Mouse (Mus musculus) cortical plate, adult 2 months (tissue): ENCODE data around the gene Plcb2. TPM values are rescaled to one million over a fixed set of nuclear protein-coding genes. Genes with fewer than 3 reads are reported as not detected.

ENCODE experiments used
- H3K27ac ChIP-seq: fragments of 200-500 bp; 2 replicates; pipeline ENCODE4 v1.5.1; 2012; ENCODE audit warnings: low read length, control low read depth, inconsistent platforms; ENCODE audit not compliant: insufficient read depth
- H3K4me1 ChIP-seq: fragments of 200-500 bp; 2 replicates; pipeline ENCODE4 v1.6.1; 2011; ENCODE audit warnings: low read length; ENCODE audit not compliant: control insufficient read depth, insufficient read depth
- H3K4me3 ChIP-seq: fragments of 200-500 bp; 2 replicates; pipeline ENCODE4 v1.5.1; 2011; ENCODE audit warnings: mild to moderate bottlenecking, low read length, control low read depth; ENCODE audit not compliant: insufficient read depth
- CTCF ChIP-seq: fragments of 200-500 bp; IDR thresholded peaks from 2 replicates; pipeline ENCODE4 v1.5.1; 2011; ENCODE audit warnings: mild to moderate bottlenecking, control low read depth, low read length; ENCODE audit not compliant: insufficient read depth; ENCODE audit errors: extremely low read depth
- POLR2A ChIP-seq: fragments of 200-500 bp; IDR thresholded peaks from 2 replicates; pipeline ENCODE4 v1.6.1; 2011; ENCODE audit warnings: mild to moderate bottlenecking, low read length, control low read depth; ENCODE audit not compliant: insufficient read depth; ENCODE audit errors: extremely low read depth
- polyA plus RNA-seq: library from polyadenylated mRNA; depleted of rRNA; stranded (reverse); fragments of >200 nt; gene quantifications from 2 replicates; pipeline ENCODE4 v1.2.3, GENCODE M21; 2012; rRNA removed

The Plcb2 gene
- polyA plus RNA-seq: 2.9 and 3.0 TPM in 2 replicates

GRCm38 (mm10) chr2:118728337-118728736 lies at the start of gene Plcb2:
TSS of gene Plcb2 (minus strand) at chr2:118728438.
- Histone ChIP-seq H3K4me1 (no peaks in the 10 kb centered on the region), H3K27ac (no peak within 1 kb of the TSS), H3K4me3 (no peak within 1 kb of the TSS)
- TF ChIP-seq CTCF (no peak), POLR2A (no peak)

GRCm38 (mm10) chr2:118776295-118776694 lies 48.1 kb upstream of the Plcb2 start:
- peaks cover 2% of the 10 kb centered on the region for H3K4me1 ChIP-seq
- no peak overlapping the region for H3K4me3 ChIP-seq
- no peak for TF ChIP-seq POLR2A
- no peak overlapping the region for H3K27ac ChIP-seq

GRCm38 (mm10) chr2:118775846-118776245 lies 47.6 kb upstream of the Plcb2 start:
- H3K4me3 ChIP-seq: no peak overlapping the region
- TF ChIP-seq POLR2A: no peak
- no peak for TF ChIP-seq CTCF
- no peak overlapping the region for H3K27ac ChIP-seq
- H3K4me1 ChIP-seq: peaks cover 2% of the 10 kb centered on the region

GRCm38 (mm10) chr2:118775396-118775795 lies 47.2 kb upstream of the Plcb2 start:
- no peak for TF ChIP-seq CTCF
- TF ChIP-seq POLR2A: no peak
- Histone ChIP-seq H3K4me1 (peaks cover 2% of the 10 kb centered on the region), H3K4me3 (no peak overlapping the region), H3K27ac (no peak overlapping the region)

- H3K4me3 ChIP-seq: no peak overlapping the region
- no peak overlapping the region for H3K27ac ChIP-seq
- peaks cover 2% of the 10 kb centered on the region for H3K4me1 ChIP-seq
- no peak for TF ChIP-seq POLR2A
- TF ChIP-seq CTCF: no peak
Measured at GRCm38 (mm10) chr2:118774536-118774935, 46.3 kb upstream of the Plcb2 start.

GRCm38 (mm10) chr2:118772158-118772874 lies 44.1 kb upstream of the Plcb2 start, which contains the start of gene Phgr1:
TSS of gene Phgr1 (plus strand) at chr2:118772769.
- no peak for TF ChIP-seq CTCF
- no peak for TF ChIP-seq POLR2A
- Histone ChIP-seq H3K4me3 (no peak within 1 kb of the TSS), H3K27ac (no peak within 1 kb of the TSS), H3K4me1 (no peaks in the 10 kb centered on the region)

- Histone ChIP-seq H3K4me3 (no peak overlapping the region), H3K4me1 (peaks cover 8% of the 10 kb centered on the region), H3K27ac (no peak overlapping the region)
- TF ChIP-seq CTCF: no peak
- no peak for TF ChIP-seq POLR2A
Measured at GRCm38 (mm10) chr2:118766041-118767033, 38.1 kb upstream of the Plcb2 start.

- Histone ChIP-seq H3K27ac (no peak overlapping the region), H3K4me3 (no peak overlapping the region), H3K4me1 (peaks cover 8% of the 10 kb centered on the region)
- TF ChIP-seq CTCF: no peak
- no peak for TF ChIP-seq POLR2A
Measured at GRCm38 (mm10) chr2:118764875-118765274, 36.6 kb upstream of the Plcb2 start.

- peaks cover 8% of the 10 kb centered on the region for H3K4me1 ChIP-seq
- H3K27ac ChIP-seq: no peak overlapping the region
- TF ChIP-seq CTCF (peak; percentile 54), POLR2A (no peak)
- no peak overlapping the region for H3K4me3 ChIP-seq
Measured at GRCm38 (mm10) chr2:118764094-118764831, 36.0 kb upstream of the Plcb2 start.

- H3K4me3 ChIP-seq: no peak overlapping the region
- TF ChIP-seq POLR2A (no peak), CTCF (no peak)
- peaks cover 8% of the 10 kb centered on the region for H3K4me1 ChIP-seq
- H3K27ac ChIP-seq: peak overlapping the region; percentile 96; the same call in 1 of the 2 replicates
Measured at GRCm38 (mm10) chr2:118763469-118763868, 35.2 kb upstream of the Plcb2 start.
